Mouse (Mus musculus) spleen, postnatal 14 days (tissue): Measurements from ENCODE around the gene Eid3.
A peak's percentile ranks its signal among the peaks of the same experiment; 100 is the strongest.

Experiments
- DNase-seq, 2 experiments: peaks; one replicate each; pipeline ENCODE4 v3.0.0; 2021 to 2022; ENCODE audit warnings: low spot score in 2 of 2

Gene Eid3

DNA sequence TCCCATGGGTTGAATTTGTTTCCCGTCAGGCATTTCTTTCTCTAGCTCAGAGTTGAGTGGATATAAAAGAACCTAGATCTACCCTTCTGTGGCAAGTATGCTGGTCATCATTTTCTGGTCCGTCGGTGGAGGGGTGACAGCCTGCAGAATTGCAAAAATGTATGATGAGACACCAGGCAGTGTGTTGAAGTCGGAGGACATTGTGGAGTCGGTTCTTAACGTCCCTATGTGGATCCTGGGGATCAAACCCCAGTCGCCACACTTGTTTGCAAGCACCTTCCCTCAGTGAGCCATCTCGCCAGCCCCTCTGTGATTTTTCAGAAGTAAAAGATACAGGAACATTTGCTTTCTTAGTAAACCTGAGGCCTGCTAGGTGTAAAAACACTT, 5.5 kb upstream of the Eid3 start:
- no peak for DNase-seq

GRCm38 (mm10) chr10:82863106-82863680, 3.2 kb upstream of the Eid3 start:
- DNase-seq: no peak

GRCm38 (mm10) chr10:82863827-82864226, 2.6 kb upstream of the Eid3 start:
- no peak for DNase-seq

DNA sequence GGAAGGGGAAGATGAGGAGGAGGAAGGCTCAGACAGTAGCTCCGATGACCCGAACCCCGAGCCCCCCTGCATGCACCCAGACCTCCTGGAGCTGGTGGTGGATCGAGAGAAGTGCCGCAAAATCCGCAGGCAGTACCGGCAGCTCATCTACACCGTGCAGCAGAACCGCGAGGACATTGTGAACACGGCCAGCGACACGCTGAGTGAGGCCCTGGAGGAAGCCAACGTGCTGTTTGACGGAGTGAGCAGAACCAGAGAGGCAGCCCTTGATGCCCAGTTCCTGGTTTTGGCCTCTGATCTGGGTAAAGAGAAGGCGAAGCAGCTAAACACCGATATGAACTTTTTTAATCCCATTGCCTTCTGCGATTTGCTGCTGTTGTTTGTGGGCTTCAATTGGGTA, 406 bp downstream of the Eid3 start:
- DNase-seq: no peak

DNA sequence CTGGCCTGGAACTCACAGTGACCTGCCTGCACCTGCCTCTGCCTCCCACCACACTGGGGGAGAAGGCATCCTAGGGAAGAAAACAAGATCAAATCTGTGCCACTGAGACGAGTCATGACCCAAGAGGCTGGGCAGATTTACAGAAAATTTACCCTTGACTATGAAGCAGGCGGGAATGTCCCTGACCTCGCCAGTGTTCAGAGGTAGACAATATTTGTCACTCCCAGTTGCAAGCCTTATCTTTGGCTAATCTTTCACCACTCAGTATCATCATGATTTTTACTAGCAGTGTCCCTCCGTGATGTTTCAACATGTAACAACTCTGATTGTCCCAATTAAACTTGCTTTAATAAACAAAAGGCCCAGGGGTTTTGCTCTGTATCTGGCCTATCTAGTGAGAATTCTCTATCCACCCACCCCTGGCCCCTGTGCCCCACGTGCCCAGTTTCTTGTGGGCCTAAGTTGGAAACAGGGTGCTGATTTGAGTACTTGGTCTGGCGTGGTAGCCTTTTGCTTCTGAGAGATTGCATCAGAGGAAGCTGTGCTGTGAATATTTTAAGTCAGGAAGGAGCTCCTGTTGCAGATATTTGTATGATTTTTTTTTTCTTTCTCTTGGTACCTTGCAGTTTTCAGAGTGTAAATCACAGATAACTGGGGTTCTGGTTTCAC, 2.1 kb downstream of the Eid3 start:
- no peak for DNase-seq

GRCm38 (mm10) chr10:82875446-82875845, 9.0 kb downstream of the Eid3 start:
- no peak for DNase-seq

- DNase-seq: no peak
These were observed 9.8 kb downstream of the Eid3 start for GRCm38 (mm10) chr10:82876076-82876796.

DNA sequence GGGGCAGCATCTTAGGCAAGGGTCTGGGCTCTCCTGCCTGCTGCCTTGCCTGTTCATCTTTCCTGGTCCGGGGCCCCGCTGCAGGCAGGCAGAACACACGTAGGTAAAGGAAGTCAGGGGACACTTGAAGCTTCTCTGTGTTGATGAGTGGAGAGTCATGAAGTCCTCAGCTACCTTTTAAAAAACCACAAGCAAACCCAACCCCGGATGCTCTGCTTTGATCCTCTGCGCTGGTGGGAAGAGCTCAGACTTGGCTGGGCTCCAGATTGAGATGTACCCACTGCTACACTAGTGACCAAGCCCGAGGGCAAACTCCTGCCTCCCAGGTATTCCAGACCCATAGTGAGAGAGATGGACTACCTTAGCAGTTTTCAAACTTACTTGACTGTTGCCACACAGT, 20.9 kb downstream of the Eid3 start:
- no peak for DNase-seq

GRCm38 (mm10) chr10:82888576-82888975, 22.1 kb downstream of the Eid3 start:
- no peak for DNase-seq

DNA sequence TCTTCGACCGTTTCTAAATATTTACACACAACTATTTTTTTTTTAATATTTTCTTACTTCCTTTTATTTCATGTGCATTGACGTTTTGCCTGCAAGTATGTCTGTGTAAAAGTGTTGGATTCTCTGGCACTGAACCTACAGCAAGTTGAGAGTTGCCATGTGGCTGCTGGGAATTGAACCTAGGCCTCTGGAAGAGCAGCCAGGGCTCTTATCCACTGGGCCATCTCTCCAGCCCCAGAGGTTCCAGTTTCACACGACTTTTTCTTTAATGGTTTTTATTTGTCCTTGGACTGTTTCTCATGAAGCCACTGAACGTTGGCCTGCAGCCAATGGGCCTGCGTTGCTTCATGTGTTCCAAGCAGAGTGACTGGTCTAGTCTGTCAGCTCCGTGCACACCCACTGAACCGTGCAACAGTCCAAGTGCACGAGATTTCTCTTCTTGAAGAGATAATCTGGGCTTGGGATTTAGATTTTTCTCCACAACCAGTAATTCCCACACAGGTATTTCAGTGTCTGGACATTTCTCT, 23.1 kb downstream of the Eid3 start:
- DNase-seq: no peak

DNA sequence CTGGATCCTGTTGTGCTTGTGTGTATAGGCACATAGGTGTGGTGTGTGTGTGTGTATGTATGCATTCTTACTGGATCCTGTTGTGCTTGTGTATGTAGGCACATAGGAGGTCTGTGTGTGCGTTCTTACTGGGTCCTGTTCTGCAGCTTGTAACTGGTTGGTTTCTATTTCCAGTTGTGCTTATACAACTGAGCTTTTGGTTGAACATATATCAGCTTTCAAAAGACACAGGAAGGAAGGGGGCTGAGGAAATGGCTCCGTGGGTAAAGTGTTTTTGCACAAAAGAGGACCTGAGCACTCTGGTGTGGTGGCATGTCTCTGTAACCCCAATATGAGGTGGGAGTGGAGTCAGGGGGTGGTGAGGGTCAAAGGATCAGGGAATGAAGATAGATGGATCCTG, 24.5 kb downstream of the Eid3 start:
- DNase-seq: no peak

- DNase-seq: no peak
These were observed 25.0 kb downstream of the Eid3 start for GRCm38 (mm10) chr10:82891427-82891826.

GRCm38 (mm10) chr10:82892442-82893055, 26.1 kb downstream of the Eid3 start:
- DNase-seq: no peak

GRCm38 (mm10) chr10:82893872-82894650, 27.6 kb downstream of the Eid3 start:
- no peak for DNase-seq

DNA sequence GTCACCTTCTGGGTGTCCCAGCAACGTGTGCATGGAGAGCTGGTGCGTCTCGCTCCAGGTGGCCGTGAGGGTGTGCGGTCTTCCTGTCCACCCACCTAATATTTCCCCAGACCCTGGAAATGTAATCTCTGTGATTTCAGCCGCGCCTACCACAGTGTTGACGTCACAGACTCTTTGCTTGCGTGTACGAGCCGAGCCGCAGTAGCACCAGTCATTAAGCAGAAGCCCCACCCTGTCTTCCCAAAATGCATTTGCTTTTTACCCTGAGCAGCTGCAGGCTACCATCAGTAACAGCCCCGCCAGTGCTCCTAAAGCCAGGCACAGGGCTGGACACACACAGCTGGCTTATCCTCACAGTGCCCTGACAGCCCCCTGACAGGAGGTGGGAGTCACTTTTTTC, 31.5 kb downstream of the Eid3 start:
- no peak for DNase-seq

GRCm38 (mm10) chr10:82898893-82899292, 32.5 kb downstream of the Eid3 start:
- DNase-seq: no peak

DNA sequence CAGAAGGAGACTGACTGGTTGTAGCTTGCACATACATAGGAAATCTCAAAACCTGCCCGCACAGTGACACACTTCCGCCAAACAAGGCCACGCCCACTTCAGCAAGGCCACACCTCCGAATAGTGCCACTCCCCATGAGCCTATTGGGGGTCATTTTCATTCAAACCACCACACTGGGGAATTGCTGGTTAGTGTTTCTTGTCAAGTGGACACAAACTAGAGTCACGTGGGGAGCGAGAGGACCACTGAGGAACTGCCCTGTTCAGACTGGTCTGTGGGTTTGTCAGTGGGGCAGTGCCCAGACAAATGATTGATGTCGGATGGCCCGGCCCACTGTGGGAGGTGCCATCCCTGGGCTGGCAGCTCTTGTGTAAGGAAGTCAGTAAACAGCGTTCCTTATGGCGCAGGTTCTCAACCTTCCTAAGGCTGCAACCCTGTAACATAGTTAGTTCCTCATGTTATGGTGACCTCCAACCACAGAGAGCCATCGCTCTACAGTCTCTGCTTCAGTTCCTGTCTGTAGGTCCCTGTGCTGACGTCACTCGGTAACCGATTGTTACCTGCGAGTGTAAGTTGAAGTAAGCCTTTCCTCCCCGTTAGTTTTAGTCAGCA, 33.5 kb downstream of the Eid3 start:
- no peak for DNase-seq

DNA sequence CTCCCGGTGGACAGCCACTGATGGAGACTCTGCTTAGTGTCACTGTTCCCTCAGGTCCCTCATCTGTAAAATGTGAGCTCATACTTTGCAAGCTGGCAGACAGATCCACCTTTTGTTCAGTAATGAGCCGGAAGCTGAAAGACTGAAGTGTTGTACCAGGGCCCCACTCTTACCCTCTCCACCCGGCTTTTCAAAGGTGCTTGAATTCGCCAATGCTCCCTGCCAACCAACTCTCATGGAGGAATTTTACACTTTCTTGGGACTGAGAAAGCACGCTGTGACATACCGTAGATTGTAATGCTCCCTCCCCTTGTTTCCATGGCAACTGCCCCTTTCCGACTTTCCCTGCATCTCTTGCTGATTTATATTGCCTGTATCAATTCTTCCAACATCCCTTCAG, 34.1 kb downstream of the Eid3 start:
- no peak for DNase-seq

- DNase-seq: peak; percentile 71 to 84
These were observed 35.0 kb downstream of the Eid3 start for GRCm38 (mm10) chr10:82901436-82901835.

GRCm38 (mm10) chr10:82908526-82908925, 42.1 kb downstream of the Eid3 start:
- DNase-seq: no peak

DNA sequence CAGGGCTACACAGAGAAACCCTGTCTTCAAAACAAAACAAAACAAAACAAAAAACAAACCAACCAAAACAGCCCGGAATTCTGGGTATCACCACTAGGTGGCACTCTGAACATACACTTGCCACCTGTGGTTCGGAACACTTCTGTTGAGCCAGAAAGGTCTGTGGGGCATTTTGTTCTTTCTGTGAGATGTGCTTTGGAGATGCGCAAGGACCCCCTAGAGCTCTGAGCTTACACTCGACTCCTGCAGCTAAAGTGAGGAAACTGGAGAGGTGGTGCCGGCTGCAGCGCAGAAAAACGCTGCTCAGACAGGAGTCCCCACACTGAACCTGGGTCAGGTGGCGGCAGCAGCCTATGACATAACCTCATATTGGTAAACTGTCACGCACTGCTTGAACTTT, 43.0 kb downstream of the Eid3 start:
- peak in 1 of 2 experiments; percentile 61 for DNase-seq
